Mouse (Mus musculus): ENCODE data around the gene Sergef.

DNA sequence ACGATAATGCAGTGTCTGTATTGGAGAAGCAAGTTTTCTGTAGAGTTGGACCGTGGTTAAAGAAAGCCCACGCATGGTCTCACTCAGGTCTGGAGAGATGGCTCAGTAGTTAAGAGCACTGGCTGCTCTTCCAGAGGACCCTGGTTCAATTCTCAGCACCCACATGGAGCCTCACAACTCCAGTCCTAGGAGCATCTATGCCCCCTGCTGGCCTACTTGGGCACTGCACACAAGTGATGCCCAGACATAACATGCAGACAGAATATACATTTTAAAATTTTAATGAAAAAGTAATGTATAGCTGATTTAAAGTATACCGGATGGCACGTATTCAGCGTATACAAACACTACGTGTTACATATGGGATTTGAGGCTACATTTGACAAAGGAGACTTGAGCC lies 74.2 kb downstream of the Sergef start:
- TF ChIP-seq CTCF (IDR thresholded peaks at IDR 0.05) (peak; percentile 27), POLR2A (IDR thresholded peaks at IDR 0.05; ENCODE audit: insufficient read depth, low read depth, low read length) (no peak), EP300 (IDR thresholded peaks at IDR 0.05; ENCODE audit: insufficient read depth, low read depth, low read length) (no peak)
